Mouse (Mus musculus) hindbrain, embryonic 10.5 days (tissue): ENCODE results near the gene Meaf6. TPM values are rescaled to one million over a fixed set of nuclear protein-coding genes. Genes with fewer than 3 reads are reported as not detected.
A peak's percentile ranks its signal among the peaks of the same experiment; 100 is the strongest.

Source experiments
- DNase-seq: peaks from one replicate; pipeline ENCODE4 v3.0.0-alpha.2; 2017; ENCODE audit warnings: low spot score
- H3K27ac ChIP-seq: fragments of 300-500 bp; sonication (generic); 2 replicates; pipeline ENCODE4 v1.5.1; 2016; ENCODE audit warnings: mild to moderate bottlenecking, moderate library complexity
- H3K27me3 ChIP-seq: fragments of 300-500 bp; sonication (generic); 2 replicates; pipeline ENCODE4 v1.6.1; 2016; ENCODE audit warnings: mild to moderate bottlenecking; ENCODE audit not compliant: poor library complexity, insufficient read depth, severe bottlenecking
- H3K36me3 ChIP-seq: fragments of 300-500 bp; sonication (generic); 2 replicates; pipeline ENCODE4 v1.6.1; 2016; ENCODE audit warnings: mild to moderate bottlenecking, moderate library complexity
- H3K4me1 ChIP-seq: fragments of 300-500 bp; sonication (generic); replicated peaks from 2 replicates; pipeline ENCODE4 v1.6.1; 2016; ENCODE audit warnings: mild to moderate bottlenecking
- H3K4me3 ChIP-seq: fragments of 300-500 bp; sonication (generic); 2 replicates; pipeline ENCODE4 v1.5.1; 2016; ENCODE audit warnings: mild to moderate bottlenecking, moderate library complexity
- H3K9me3 ChIP-seq: fragments of 300-500 bp; sonication (generic); 2 replicates; pipeline ENCODE4 v1.6.1; 2016; ENCODE audit warnings: mild to moderate bottlenecking, moderate library complexity
- WGBS: fragments of 180-500 bp; shearing (Covaris S2); methylation state at CpG from one replicate; pipeline ENCODE4 v1.1.7; 2016; 5-methylcytosine and 5-hydroxymethylcytosine counted together
- polyA plus RNA-seq: library from polyadenylated mRNA; unstranded; fragments of >200 nt; fragmentation: Nextera tagmentation; extraction: Ambion mirVana; gene quantifications from 2 replicates; pipeline ENCODE4 v1.2.1, GENCODE M21; 2016

Gene Meaf6
- polyA plus RNA-seq, 1 experiment from 2014 or later = 92.8 TPM

GRCm38 (mm10) chr4:125119070-125119469, 34.1 kb downstream of the Meaf6 start:
- H3K4me1 ChIP-seq = peaks cover 43% of the 10 kb centered on the region
- WGBS = 26% methylated on average over 10 of the region's 10 CpGs
- H3K36me3 ChIP-seq = 0 out of 2 replicates have a peak, but pooled peaks cover 5% of the 10 kb centered on the region

DNA sequence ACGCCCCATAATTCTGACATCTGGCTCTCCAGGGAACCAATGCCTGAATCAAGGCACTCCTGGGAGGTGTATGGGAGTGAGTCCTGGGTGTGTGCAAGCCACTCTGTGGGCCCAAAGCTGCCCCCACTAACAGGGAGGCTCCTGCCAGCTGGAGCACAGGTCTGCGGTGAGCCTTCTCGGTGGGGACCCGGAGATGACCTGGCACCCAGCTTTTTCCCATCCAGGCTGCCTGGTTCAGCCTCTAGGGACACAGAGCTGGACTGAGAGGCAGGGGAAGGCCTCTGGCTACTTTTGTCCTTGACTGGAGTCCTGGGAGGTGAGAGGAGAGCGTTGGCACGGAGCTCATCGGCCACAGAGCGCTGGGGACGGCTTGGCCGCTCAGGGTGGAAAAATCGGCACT, 34.8 kb downstream of the Meaf6 start:
- Histone ChIP-seq H3K36me3 (0 out of 2 replicates have a peak, but pooled peaks cover 5% of the 10 kb centered on the region), H3K4me1 (peaks cover 46% of the 10 kb centered on the region), H3K27me3 (peaks cover 12% of the 10 kb centered on the region), H3K4me3 (no peak overlapping the region), H3K9me3 (no peaks in the 10 kb centered on the region), H3K27ac (no peak overlapping the region)
- no peak for DNase-seq
- 94% methylated on average over 11 of the region's 11 CpGs for WGBS

More at GRCm38 (mm10) chr4:125119070-125119469, 34.1 kb downstream of the Meaf6 start:
- Histone ChIP-seq H3K4me3 (no peak overlapping the region), H3K27ac (no peak overlapping the region), H3K9me3 (no peaks in the 10 kb centered on the region), H3K27me3 (peaks cover 6% of the 10 kb centered on the region)
- peak; percentile 56 for DNase-seq

GRCm38 (mm10) chr4:125122431-125123278, 37.7 kb downstream of the Meaf6 start:
- 0 out of 2 replicates have a peak, but pooled peaks cover 5% of the 10 kb centered on the region for H3K36me3 ChIP-seq
- H3K27me3 ChIP-seq = peaks cover 41% of the 10 kb centered on the region
- H3K4me3 ChIP-seq = peak overlapping the region; percentile 20; the same call in 1 of the 2 replicates
- peaks cover 54% of the 10 kb centered on the region for H3K4me1 ChIP-seq
- no peaks in the 10 kb centered on the region for H3K9me3 ChIP-seq
- H3K27ac ChIP-seq = peak overlapping the region; percentile 59
- DNase-seq = peak; percentile 31
- WGBS = 21% methylated on average over 16 of the region's 16 CpGs

DNA sequence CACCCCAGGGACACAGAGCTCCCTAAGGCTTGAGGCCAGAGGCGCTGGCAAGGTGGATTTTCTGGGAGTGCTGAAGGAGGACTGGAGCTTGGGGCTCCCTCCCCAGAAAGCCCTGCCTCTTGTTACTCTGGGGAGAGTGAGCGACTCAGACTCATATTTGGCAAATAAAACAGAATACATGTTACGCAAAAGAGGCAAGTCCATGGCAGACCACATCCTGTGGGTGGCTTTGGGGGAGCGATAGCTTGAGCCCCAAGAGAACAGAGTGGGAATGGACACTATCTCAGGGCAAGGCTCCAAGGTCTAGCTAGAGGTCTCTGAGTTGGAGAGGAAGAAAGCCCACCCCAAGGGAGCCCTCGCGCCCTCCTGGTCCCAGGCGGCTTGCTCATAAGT, 38.3 kb downstream of the Meaf6 start:
- no peak for DNase-seq
- Histone ChIP-seq H3K36me3 (0 out of 2 replicates have a peak, but pooled peaks cover 5% of the 10 kb centered on the region), H3K9me3 (no peaks in the 10 kb centered on the region), H3K4me3 (peak overlapping the region; percentile 20; the same call in 1 of the 2 replicates), H3K4me1 (peaks cover 60% of the 10 kb centered on the region), H3K27ac (peak overlapping the region; percentile 59; the same call in 1 of the 2 replicates), H3K27me3 (peaks cover 46% of the 10 kb centered on the region)
- WGBS = 75% methylated on average over 7 of the region's 7 CpGs

- Histone ChIP-seq H3K36me3 (0 out of 2 replicates have a peak, but pooled peaks cover 2% of the 10 kb centered on the region), H3K4me3 (no peak overlapping the region), H3K9me3 (no peaks in the 10 kb centered on the region), H3K27ac (peak overlapping the region; percentile 50; the same call in 1 of the 2 replicates), H3K27me3 (peaks cover 55% of the 10 kb centered on the region), H3K4me1 (peaks cover 62% of the 10 kb centered on the region)
- DNase-seq = no peak
- 50% methylated on average over 7 of the region's 7 CpGs for WGBS
Observed at GRCm38 (mm10) chr4:125124424-125125209, 39.7 kb downstream of the Meaf6 start.

GRCm38 (mm10) chr4:125125361-125125921, 40.5 kb downstream of the Meaf6 start:
- Histone ChIP-seq H3K27me3 (peaks cover 52% of the 10 kb centered on the region), H3K4me1 (peaks cover 62% of the 10 kb centered on the region), H3K36me3 (no peaks in the 10 kb centered on the region), H3K4me3 (no peak overlapping the region), H3K9me3 (no peaks in the 10 kb centered on the region), H3K27ac (peak overlapping the region; percentile 50; the same call in 1 of the 2 replicates)
- 69% methylated on average over 7 of the region's 7 CpGs for WGBS
- no peak for DNase-seq

- H3K36me3 ChIP-seq = no peaks in the 10 kb centered on the region
- H3K27me3 ChIP-seq = peaks cover 52% of the 10 kb centered on the region
- no peaks in the 10 kb centered on the region for H3K9me3 ChIP-seq
- H3K4me3 ChIP-seq = no peak overlapping the region
- H3K27ac ChIP-seq = no peak overlapping the region
- DNase-seq = no peak
- H3K4me1 ChIP-seq = peaks cover 62% of the 10 kb centered on the region
- WGBS = 91% methylated on average over 3 of the region's 3 CpGs
Observed at GRCm38 (mm10) chr4:125126186-125126585, 41.3 kb downstream of the Meaf6 start.

- 82% methylated on average over 7 of the region's 7 CpGs for WGBS
- Histone ChIP-seq H3K36me3 (no peaks in the 10 kb centered on the region), H3K27ac (no peak overlapping the region), H3K27me3 (peaks cover 52% of the 10 kb centered on the region), H3K9me3 (no peaks in the 10 kb centered on the region), H3K4me1 (peaks cover 62% of the 10 kb centered on the region), H3K4me3 (peak overlapping the region; percentile 86)
- no peak for DNase-seq
Observed at GRCm38 (mm10) chr4:125126761-125127160, 41.8 kb downstream of the Meaf6 start.

DNA sequence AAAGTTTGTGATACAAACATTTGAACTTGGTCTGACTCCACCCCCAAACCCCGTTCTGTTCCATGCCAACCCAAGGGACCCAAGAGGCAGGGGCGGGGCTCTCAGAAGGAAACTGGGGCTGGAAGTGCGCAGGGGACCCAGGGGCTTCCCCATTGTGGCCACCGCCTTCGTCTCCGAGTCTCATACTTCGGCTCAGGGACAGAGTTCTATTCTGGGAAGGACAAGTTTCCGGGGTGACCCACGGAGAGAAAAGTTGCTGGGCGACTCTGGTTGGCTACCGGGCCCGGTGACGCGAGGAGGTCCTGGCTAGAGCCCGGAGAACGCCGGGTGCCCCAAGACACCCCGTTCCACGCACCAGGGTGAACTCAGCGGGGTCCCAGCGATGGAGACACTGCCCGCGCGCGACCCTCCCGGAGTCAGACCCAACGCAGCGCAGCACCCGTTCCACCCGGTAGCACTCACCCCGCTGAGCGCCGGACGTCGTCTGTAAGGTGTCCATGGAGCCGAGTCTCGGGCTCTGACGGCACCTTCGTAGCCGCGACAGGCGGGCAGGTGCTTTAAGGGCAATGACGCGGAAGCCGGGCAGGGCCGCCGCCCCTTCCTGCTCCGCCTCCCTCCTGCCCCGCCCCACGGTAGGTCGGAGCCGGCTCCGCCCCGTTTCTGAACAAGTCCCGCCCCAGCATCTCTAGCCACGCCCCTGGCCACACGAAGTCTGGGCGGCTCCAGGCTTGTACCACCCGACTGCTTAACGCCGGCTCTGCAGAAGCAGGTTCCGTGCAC, 42.6 kb downstream of the Meaf6 start, which contains the start of gene Zc3h12a:
Gene Zc3h12a, minus strand, starts transcription at position 536 of the 780 bp plus-strand sequence.
- peaks cover 52% of the 10 kb centered on the region for H3K27me3 ChIP-seq
- WGBS = 2% methylated on average over 62 of the region's 62 CpGs
- peaks cover 57% of the 10 kb centered on the region for H3K4me1 ChIP-seq
- peak within 1 kb of the TSS; percentile 86 for H3K4me3 ChIP-seq
- H3K9me3 ChIP-seq = no peaks in the 10 kb centered on the region
- peak; percentile 88 for DNase-seq
- H3K27ac ChIP-seq = peak within 1 kb of the TSS; percentile 78
- H3K36me3 ChIP-seq = no peaks in the 10 kb centered on the region

DNA sequence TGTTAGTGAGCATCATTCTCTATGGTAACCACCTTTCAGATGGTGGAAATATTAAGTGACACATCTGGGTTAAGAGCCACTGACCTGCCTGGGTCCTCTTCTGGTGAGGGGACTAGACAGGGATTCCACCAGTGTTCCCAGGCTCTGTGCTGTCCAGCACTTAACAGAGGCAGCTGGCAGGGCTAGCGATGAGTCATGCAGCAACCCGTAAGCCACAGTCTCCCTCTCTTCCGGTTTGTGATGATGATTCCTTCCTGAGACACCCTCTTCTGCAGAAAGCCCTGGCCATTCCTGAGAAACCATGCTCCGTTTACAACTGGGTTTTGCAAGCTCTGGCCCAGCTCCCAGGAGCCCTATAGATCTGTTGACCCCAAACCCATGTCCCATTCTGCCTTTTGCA, 46.6 kb downstream of the Meaf6 start:
- H3K4me1 ChIP-seq = peaks cover 20% of the 10 kb centered on the region
- no peaks in the 10 kb centered on the region for H3K36me3 ChIP-seq
- no peak overlapping the region for H3K4me3 ChIP-seq
- no peaks in the 10 kb centered on the region for H3K9me3 ChIP-seq
- peaks cover 31% of the 10 kb centered on the region for H3K27me3 ChIP-seq
- no peak for DNase-seq
- WGBS = 85% methylated on average over 4 of the region's 4 CpGs
- no peak overlapping the region for H3K27ac ChIP-seq

DNA sequence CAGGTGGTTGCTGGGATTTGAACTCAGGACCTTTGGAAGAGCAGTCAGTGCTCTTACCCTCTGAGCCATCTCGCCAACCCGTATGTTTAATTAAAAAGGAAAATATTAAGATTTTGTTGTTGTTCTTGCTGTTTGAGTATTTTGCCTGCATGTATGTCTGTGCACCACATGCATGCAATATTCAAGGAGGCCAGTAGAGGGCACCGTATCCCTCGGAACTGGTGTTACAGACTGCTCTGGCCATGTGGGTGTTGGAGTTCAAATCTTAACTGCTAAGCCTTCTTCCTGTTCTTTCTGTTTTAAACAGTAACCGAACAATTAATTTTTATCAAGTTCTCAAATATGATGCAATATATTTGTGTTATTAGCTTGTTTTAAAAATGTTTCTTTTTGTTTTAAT, 47.5 kb downstream of the Meaf6 start:
- Histone ChIP-seq H3K9me3 (no peaks in the 10 kb centered on the region), H3K27me3 (peaks cover 22% of the 10 kb centered on the region), H3K4me3 (no peak overlapping the region), H3K36me3 (no peaks in the 10 kb centered on the region), H3K4me1 (peaks cover 11% of the 10 kb centered on the region), H3K27ac (no peak overlapping the region)
- peak; percentile 63 for DNase-seq
- 19% methylated on average over 5 of the region's 5 CpGs for WGBS

DNA sequence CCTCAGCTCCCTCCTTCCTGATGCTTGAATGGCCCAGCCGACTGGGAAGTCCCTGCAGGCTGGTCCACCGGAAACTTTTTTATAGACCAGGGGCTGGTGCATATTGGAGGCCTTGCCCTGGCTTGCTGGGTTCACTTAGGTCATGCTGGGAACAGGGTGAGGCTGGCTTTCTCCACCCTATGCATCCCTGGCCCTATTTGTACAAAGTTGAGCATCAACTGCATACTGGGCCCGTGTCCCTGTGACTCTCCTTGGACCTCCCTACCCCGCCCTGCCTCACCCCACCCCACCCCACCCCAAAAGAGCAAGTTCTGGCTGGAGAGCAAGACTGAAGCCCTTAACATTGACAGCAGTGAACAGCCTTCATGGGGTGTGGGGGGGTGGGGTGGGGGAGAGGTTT, 49.3 kb downstream of the Meaf6 start:
- no peak for DNase-seq
- Histone ChIP-seq H3K9me3 (no peaks in the 10 kb centered on the region), H3K4me1 (no peaks in the 10 kb centered on the region), H3K36me3 (no peaks in the 10 kb centered on the region), H3K27me3 (peaks cover 6% of the 10 kb centered on the region), H3K27ac (no peak overlapping the region), H3K4me3 (no peak overlapping the region)
- WGBS = 88% methylated on average over 4 of the region's 4 CpGs
